Mouse (Mus musculus): ENCODE results near the gene Lmo2. TPM values are rescaled to one million over a fixed set of nuclear protein-coding genes. Genes with fewer than 3 reads are reported as not detected.

Gene Lmo2
- polyA plus RNA-seq (2014; fragmentation: Illumina TruSeq; extraction: RNeasy Lipid Tissue Mini Kit (QIAGEN cat#74804); ENCODE audit: low read depth, low replicate concordance), result 23.8 TPM

GRCm38 (mm10) chr2:103957649-103958546 is at the start of gene Lmo2:
Lmo2 (plus strand) TSS chr2:103957986.

DNA sequence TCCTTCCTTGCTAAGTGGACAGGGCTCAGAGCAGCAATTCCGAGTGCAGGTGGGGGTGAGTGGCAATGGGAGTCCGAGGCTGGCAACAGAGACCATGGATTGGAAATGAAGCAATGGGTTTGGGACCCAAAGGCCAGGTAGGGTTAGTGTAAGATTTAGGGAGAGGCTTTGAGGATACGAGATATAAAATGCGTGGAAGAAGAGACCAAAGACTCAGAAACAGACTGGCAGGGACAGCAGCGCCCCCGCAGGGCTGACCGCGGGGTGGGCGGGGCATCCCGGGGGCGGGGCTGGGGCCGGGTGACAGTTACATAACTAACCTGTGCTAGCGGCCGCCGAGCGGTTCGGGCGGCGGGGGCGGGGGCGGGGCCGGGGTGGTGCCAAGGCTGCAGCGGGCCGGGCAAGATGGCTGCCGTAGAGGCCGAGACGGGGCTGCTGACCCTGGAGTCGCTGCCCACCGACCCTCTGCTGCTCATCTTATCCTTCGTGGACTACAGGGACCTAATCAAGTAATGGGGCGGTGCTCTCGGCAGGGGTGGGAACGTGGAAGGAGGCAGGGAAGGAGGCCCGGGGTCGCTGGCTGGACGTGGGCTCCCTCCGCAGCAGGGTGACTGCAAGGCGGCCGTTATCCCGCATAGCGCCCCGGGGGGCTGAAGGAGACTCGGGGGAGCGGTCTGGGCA is 69.8 kb downstream of the Lmo2 start, which contains the start of gene Fbxo3:
Fbxo3 (plus strand) TSS at position 264 of the 681 bp plus-strand sequence.

GRCm38 (mm10) chr2:104028139-104028723 is 70.4 kb downstream of the Lmo2 start, which contains the start of gene 4931422A03Rik:
4931422A03Rik (minus strand) TSS chr2:104028361.

Other genes with a start within 250 kb of the Lmo2 start
- 18.6 TPM for gene Nat10, start 196.7 kb upstream of the Lmo2 start, polyA plus RNA-seq (2014; fragmentation: Illumina TruSeq; extraction: RNeasy Lipid Tissue Mini Kit (QIAGEN cat#74804); ENCODE audit: low read depth, low replicate concordance)
- 112 TPM for gene Caprin1, start 160.3 kb upstream of the Lmo2 start, polyA plus RNA-seq (2014; fragmentation: Illumina TruSeq; extraction: RNeasy Lipid Tissue Mini Kit (QIAGEN cat#74804); ENCODE audit: low read depth, low replicate concordance)
- gene Fbxo3, start 69.7 kb downstream of the Lmo2 start, polyA plus RNA-seq (2014; fragmentation: Illumina TruSeq; extraction: RNeasy Lipid Tissue Mini Kit (QIAGEN cat#74804); ENCODE audit: low read depth, low replicate concordance), result 52.3 TPM
- gene 4931422A03Rik, start 70.4 kb downstream of the Lmo2 start, polyA plus RNA-seq (2014; fragmentation: Illumina TruSeq; extraction: RNeasy Lipid Tissue Mini Kit (QIAGEN cat#74804); ENCODE audit: low read depth, low replicate concordance), result not detected
- not detected for gene Gm10912, start 107.8 kb downstream of the Lmo2 start, polyA plus RNA-seq (2014; fragmentation: Illumina TruSeq; extraction: RNeasy Lipid Tissue Mini Kit (QIAGEN cat#74804); ENCODE audit: low read depth, low replicate concordance)
- not detected for gene Gm10799, start 110.6 kb downstream of the Lmo2 start, polyA plus RNA-seq (2014; fragmentation: Illumina TruSeq; extraction: RNeasy Lipid Tissue Mini Kit (QIAGEN cat#74804); ENCODE audit: low read depth, low replicate concordance)
- gene Cd59b, start 111.9 kb downstream of the Lmo2 start, polyA plus RNA-seq (2014; fragmentation: Illumina TruSeq; extraction: RNeasy Lipid Tissue Mini Kit (QIAGEN cat#74804); ENCODE audit: low read depth, low replicate concordance), result 14.3 TPM
- gene Cd59a, start 137.8 kb downstream of the Lmo2 start, polyA plus RNA-seq (2014; fragmentation: Illumina TruSeq; extraction: RNeasy Lipid Tissue Mini Kit (QIAGEN cat#74804); ENCODE audit: low read depth, low replicate concordance), result 104 TPM
- gene A930018P22Rik, start 164.8 kb downstream of the Lmo2 start, polyA plus RNA-seq (2014; fragmentation: Illumina TruSeq; extraction: RNeasy Lipid Tissue Mini Kit (QIAGEN cat#74804); ENCODE audit: low read depth, low replicate concordance), result not detected

Measured in heart, adult 10 weeks (tissue).